Mouse (Mus musculus): ENCODE measurements around the gene Ice2.

Gene Ice2

GRCm38 (mm10) chr9:69397760-69398452 lies at the start of gene Ice2:
Ice2 (plus strand) TSS chr9:69397906.
- DNase-seq (ENCODE audit: low spot score in 2 of 2) = peak; percentile 70 to 86

- no peak for DNase-seq (ENCODE audit: low spot score in 2 of 2)
Observed at GRCm38 (mm10) chr9:69349537-69349936, 48.2 kb upstream of the Ice2 start.

- no peak for DNase-seq (ENCODE audit: low spot score in 2 of 2)
Observed at GRCm38 (mm10) chr9:69354228-69354627, 43.5 kb upstream of the Ice2 start.

- DNase-seq (ENCODE audit: low spot score in 2 of 2) = peak; percentile 46 to 69
Observed at GRCm38 (mm10) chr9:69357834-69358233, 39.9 kb upstream of the Ice2 start.

GRCm38 (mm10) chr9:69358797-69359196 lies 38.9 kb upstream of the Ice2 start:
- no peak for DNase-seq (ENCODE audit: low spot score in 2 of 2)

GRCm38 (mm10) chr9:69361951-69362445 lies 35.7 kb upstream of the Ice2 start:
- no peak for DNase-seq (ENCODE audit: low spot score in 2 of 2)

- no peak for DNase-seq (ENCODE audit: low spot score in 2 of 2)
Observed at GRCm38 (mm10) chr9:69362766-69363165, 34.9 kb upstream of the Ice2 start.

GRCm38 (mm10) chr9:69364117-69364516 lies 33.6 kb upstream of the Ice2 start:
- no peak for DNase-seq (ENCODE audit: low spot score in 2 of 2)

- DNase-seq (ENCODE audit: low spot score in 2 of 2) = no peak
Observed at GRCm38 (mm10) chr9:69367055-69367454, 30.7 kb upstream of the Ice2 start.

GRCm38 (mm10) chr9:69368071-69368470 lies 29.6 kb upstream of the Ice2 start:
- DNase-seq (ENCODE audit: low spot score in 2 of 2) = peak; percentile 51 to 83

- no peak for DNase-seq (ENCODE audit: low spot score in 2 of 2)
Observed at GRCm38 (mm10) chr9:69371046-69371724, 26.5 kb upstream of the Ice2 start.

- no peak for DNase-seq (ENCODE audit: low spot score in 2 of 2)
Observed at GRCm38 (mm10) chr9:69372871-69373270, 24.8 kb upstream of the Ice2 start.

GRCm38 (mm10) chr9:69376982-69377653 lies 20.6 kb upstream of the Ice2 start:
- no peak for DNase-seq (ENCODE audit: low spot score in 2 of 2)

- DNase-seq (ENCODE audit: low spot score in 2 of 2) = no peak
Observed at GRCm38 (mm10) chr9:69377654-69378045, 20.1 kb upstream of the Ice2 start.

GRCm38 (mm10) chr9:69380546-69380945 lies 17.2 kb upstream of the Ice2 start:
- DNase-seq (ENCODE audit: low spot score in 2 of 2) = no peak

- DNase-seq (ENCODE audit: low spot score in 2 of 2) = peak in 1 of 2 experiments; percentile 7
Observed at GRCm38 (mm10) chr9:69381741-69382140, 16.0 kb upstream of the Ice2 start.

- peak in 1 of 2 experiments; percentile 6 for DNase-seq (ENCODE audit: low spot score in 2 of 2)
Observed at GRCm38 (mm10) chr9:69384475-69384874, 13.2 kb upstream of the Ice2 start.

- peak in 1 of 2 experiments; percentile 9 for DNase-seq (ENCODE audit: low spot score in 2 of 2)
Observed at GRCm38 (mm10) chr9:69384905-69385304, 12.8 kb upstream of the Ice2 start.

GRCm38 (mm10) chr9:69387296-69387695 lies 10.4 kb upstream of the Ice2 start:
- no peak for DNase-seq (ENCODE audit: low spot score in 2 of 2)

GRCm38 (mm10) chr9:69390631-69391030 lies 7.1 kb upstream of the Ice2 start:
- DNase-seq (ENCODE audit: low spot score in 2 of 2) = no peak

- peak in 1 of 2 experiments; percentile 48 for DNase-seq (ENCODE audit: low spot score in 2 of 2)
Observed at GRCm38 (mm10) chr9:69394234-69394633, 3.5 kb upstream of the Ice2 start.

GRCm38 (mm10) chr9:69397432-69397759 lies 310 bp upstream of the Ice2 start:
- no peak for DNase-seq (ENCODE audit: low spot score in 2 of 2)

GRCm38 (mm10) chr9:69398453-69398850 lies 746 bp downstream of the Ice2 start:
- no peak for DNase-seq (ENCODE audit: low spot score in 2 of 2)
